Mouse (Mus musculus) spleen, postnatal 4 days (tissue): Measurements from ENCODE around the gene Pglyrp1.
"Not testable (repeated sequence)": the region's sequence is repeated elsewhere in the genome, so short reads cannot be mapped to it uniquely, and the experiment has no call there.

ENCODE experiments used
- DNase-seq, 2 experiments: peaks; one replicate each; pipeline ENCODE4 v3.0.0; 2022; ENCODE audit warnings: low spot score in 2 of 2

Gene Pglyrp1

GRCm38 (mm10) chr7:18871031-18871430 lies at the start of gene Pglyrp1:
Pglyrp1 (plus strand) TSS chr7:18871331.
- DNase-seq = not testable (repeated sequence)

- no peak for DNase-seq
Observed at GRCm38 (mm10) chr7:18821507-18821906, 49.6 kb upstream of the Pglyrp1 start, which contains the start of gene Psg17. Psg17 (minus strand) TSS chr7:18821607.

- no peak for DNase-seq
Observed at GRCm38 (mm10) chr7:18827792-18828546, 43.2 kb upstream of the Pglyrp1 start.

GRCm38 (mm10) chr7:18828592-18828991 lies 42.5 kb upstream of the Pglyrp1 start:
- no peak for DNase-seq

GRCm38 (mm10) chr7:18829545-18829944 lies 41.6 kb upstream of the Pglyrp1 start:
- DNase-seq = no peak

- DNase-seq = no peak
Observed at GRCm38 (mm10) chr7:18832298-18832697, 38.8 kb upstream of the Pglyrp1 start.

- DNase-seq = no peak
Observed at GRCm38 (mm10) chr7:18839865-18840264, 31.3 kb upstream of the Pglyrp1 start, which contains the start of gene Mill2. Mill2 (plus strand) TSS chr7:18839966.

GRCm38 (mm10) chr7:18840386-18841173 lies 30.6 kb upstream of the Pglyrp1 start:
- no peak for DNase-seq

GRCm38 (mm10) chr7:18841174-18841567 lies 30.0 kb upstream of the Pglyrp1 start:
- DNase-seq = no peak

- no peak for DNase-seq
Observed at GRCm38 (mm10) chr7:18844811-18845210, 26.3 kb upstream of the Pglyrp1 start.

GRCm38 (mm10) chr7:18848395-18848794 lies 22.7 kb upstream of the Pglyrp1 start:
- DNase-seq = no peak

GRCm38 (mm10) chr7:18858310-18858916 lies 12.7 kb upstream of the Pglyrp1 start:
- DNase-seq = no peak

GRCm38 (mm10) chr7:18862801-18863200 lies 8.3 kb upstream of the Pglyrp1 start:
- no peak for DNase-seq

- DNase-seq = no peak
Observed at GRCm38 (mm10) chr7:18868491-18868890, 2.6 kb upstream of the Pglyrp1 start.

- DNase-seq = no peak
Observed at GRCm38 (mm10) chr7:18872014-18872802, 1.1 kb downstream of the Pglyrp1 start.

- DNase-seq = no peak
Observed at GRCm38 (mm10) chr7:18872816-18873215, 1.7 kb downstream of the Pglyrp1 start.

- DNase-seq = peak; percentile 46 to 78
Observed at GRCm38 (mm10) chr7:18873253-18873652, 2.1 kb downstream of the Pglyrp1 start.

- DNase-seq = no peak
Observed at GRCm38 (mm10) chr7:18875372-18875771, 4.2 kb downstream of the Pglyrp1 start.

- DNase-seq = no peak
Observed at GRCm38 (mm10) chr7:18878691-18879090, 7.6 kb downstream of the Pglyrp1 start.

- peak; percentile 56 to 74 for DNase-seq
Observed at GRCm38 (mm10) chr7:18883991-18884744, 13.0 kb downstream of the Pglyrp1 start.
